Mouse (Mus musculus) kidney, embryonic 16.5 days (tissue): Measurements from ENCODE around the gene Tufm. TPM values are rescaled to one million over a fixed set of nuclear protein-coding genes. Genes with fewer than 3 reads are reported as not detected.

Experiments
- ATAC-seq: fragments of 200-750 bp; cut with Nextera tagmentation; 2 replicates; pipeline ENCODE4 v1.8.0; 2017; ENCODE audit warnings: moderate TSS enrichment; ENCODE audit not compliant: low FRiP score, low TSS enrichment
- H3K27ac ChIP-seq: fragments of 300-500 bp; sonication (generic); 2 replicates; pipeline ENCODE4 v1.5.1; 2014; ENCODE audit warnings: low read length
- H3K27me3 ChIP-seq: fragments of 300-500 bp; sonication (generic); 2 replicates; pipeline ENCODE4 v1.6.1; 2014; ENCODE audit warnings: low read length, control low read depth, mixed read lengths; ENCODE audit not compliant: insufficient read depth
- H3K36me3 ChIP-seq: fragments of 300-500 bp; sonication (generic); 2 replicates; pipeline ENCODE4 v1.6.1; 2014; ENCODE audit warnings: low read length, control low read depth, mixed read lengths; ENCODE audit not compliant: insufficient read depth
- H3K4me1 ChIP-seq: fragments of 300-500 bp; sonication (generic); 2 replicates; pipeline ENCODE4 v1.6.1; 2014; ENCODE audit warnings: low read length, control low read depth, mixed read lengths; ENCODE audit not compliant: insufficient read depth
- H3K4me2 ChIP-seq: fragments of 300-500 bp; sonication (generic); replicated peaks from 2 replicates; pipeline ENCODE4 v1.6.1; 2014; ENCODE audit warnings: low read depth, low read length
- H3K4me3 ChIP-seq: fragments of 300-500 bp; sonication (generic); 2 replicates; pipeline ENCODE4 v1.5.1; 2014; ENCODE audit warnings: mild to moderate bottlenecking, low read length
- H3K9ac ChIP-seq: fragments of 300-500 bp; sonication (generic); replicated peaks from 2 replicates; pipeline ENCODE4 v1.6.1; 2014; ENCODE audit warnings: low read length
- H3K9me3 ChIP-seq: fragments of 300-500 bp; sonication (generic); 2 replicates; pipeline ENCODE4 v1.6.1; 2016; ENCODE audit warnings: low read length, control low read depth
- WGBS: fragments of 180-500 bp; shearing (Covaris S2); extraction: QIAGEN DNeasy Blood & Tissue Kit; methylation state at CpG from one replicate; pipeline ENCODE4 v1.1.7; 2014; 5-methylcytosine and 5-hydroxymethylcytosine counted together
- polyA plus RNA-seq: library from polyadenylated mRNA; unstranded; fragments of >200 nt; fragmentation: Nextera tagmentation; extraction: Ambion mirVana; gene quantifications from 2 replicates; pipeline ENCODE4 v1.2.1, GENCODE M21; 2015

Tufm gene
- polyA plus RNA-seq, 1 experiment from 2014 or later, result 196 TPM

DNA sequence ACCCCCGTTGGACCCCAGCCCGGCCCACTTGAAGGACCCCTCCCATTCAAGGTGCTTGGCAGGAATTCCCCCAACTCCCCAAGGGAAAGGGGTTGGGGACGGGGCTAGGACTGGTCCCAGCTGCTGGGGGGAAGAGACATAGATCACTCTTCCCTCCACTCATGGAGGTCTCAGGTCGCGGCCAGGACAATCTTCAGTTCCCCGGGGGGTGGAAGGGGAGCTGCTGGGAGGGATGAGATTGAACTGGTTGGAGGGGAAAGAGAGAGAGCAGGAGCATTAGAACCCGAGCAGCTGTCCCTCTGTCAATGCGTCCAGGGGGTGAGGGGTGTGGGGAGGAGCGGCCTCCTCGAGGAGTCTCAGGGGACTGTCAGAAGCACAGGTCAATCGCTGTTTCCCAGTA is 4.8 kb downstream of the Tufm start:
- ATAC-seq, result no peak
- H3K4me1 ChIP-seq, result peaks cover 8% of the 10 kb centered on the region
- WGBS, result 47% methylated on average over 11 of the region's 11 CpGs

DNA sequence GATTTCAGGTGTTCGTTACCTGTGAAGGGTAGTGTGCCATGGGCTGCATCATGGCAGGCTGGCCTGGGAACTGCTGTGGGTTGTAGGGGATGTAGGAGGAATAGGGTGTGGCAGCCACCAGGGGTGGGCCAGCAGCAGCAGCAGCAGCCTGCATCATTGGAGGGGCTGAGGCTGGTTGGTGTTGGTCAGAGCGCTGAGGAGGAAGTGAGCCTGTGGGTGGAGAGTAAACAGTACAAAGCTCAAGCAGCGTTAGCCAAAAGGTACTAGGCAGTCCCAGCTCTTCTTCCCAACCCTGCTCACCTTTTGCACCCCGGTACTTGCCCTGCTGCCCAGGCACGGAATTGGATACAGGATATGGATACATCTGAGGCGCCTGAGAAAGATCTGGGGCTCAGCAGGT is 7.0 kb downstream of the Tufm start:
- Histone ChIP-seq H3K36me3 (peaks cover 91% of the 10 kb centered on the region), H3K9me3 (no peaks in the 10 kb centered on the region), H3K4me2 (no peak overlapping the region), H3K27me3 (no peaks in the 10 kb centered on the region), H3K4me3 (no peak overlapping the region), H3K27ac (no peak overlapping the region), H3K9ac (no peak overlapping the region), H3K4me1 (no peaks in the 10 kb centered on the region)
- WGBS, result 88% methylated on average over 6 of the region's 6 CpGs
- no peak for ATAC-seq

More for the DNA sequence above, 4.8 kb downstream of the Tufm start:
- Histone ChIP-seq H3K4me2 (no peak overlapping the region), H3K9ac (no peak overlapping the region), H3K27me3 (no peaks in the 10 kb centered on the region), H3K36me3 (peaks cover 75% of the 10 kb centered on the region), H3K27ac (no peak overlapping the region), H3K4me3 (no peak overlapping the region), H3K9me3 (no peaks in the 10 kb centered on the region)

DNA sequence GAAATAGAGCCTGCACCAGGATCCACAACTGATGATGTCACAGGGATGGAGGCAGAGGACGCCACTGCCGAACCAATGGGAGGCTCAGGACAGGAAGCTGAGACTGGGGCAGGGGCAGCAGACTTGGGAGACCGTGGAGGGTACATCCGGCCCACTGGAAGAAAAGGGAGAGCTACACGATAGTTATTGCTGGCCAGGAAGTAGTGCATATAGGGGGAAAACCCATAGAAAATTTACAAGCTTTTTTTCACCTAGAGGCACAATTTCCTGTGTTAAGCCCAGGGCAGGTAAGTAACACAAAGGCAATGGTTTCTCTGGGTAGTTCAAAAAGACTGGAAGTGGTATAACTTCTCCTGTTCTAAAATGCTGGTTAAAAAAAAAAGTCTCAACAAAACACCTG is 9.3 kb downstream of the Tufm start:
- Histone ChIP-seq H3K4me2 (no peak overlapping the region), H3K9ac (no peak overlapping the region), H3K27me3 (no peaks in the 10 kb centered on the region), H3K27ac (no peak overlapping the region), H3K4me3 (no peak overlapping the region), H3K36me3 (peaks cover 95% of the 10 kb centered on the region), H3K9me3 (no peaks in the 10 kb centered on the region), H3K4me1 (peaks cover 5% of the 10 kb centered on the region)
- 88% methylated on average over 5 of the region's 5 CpGs for WGBS
- no peak for ATAC-seq

DNA sequence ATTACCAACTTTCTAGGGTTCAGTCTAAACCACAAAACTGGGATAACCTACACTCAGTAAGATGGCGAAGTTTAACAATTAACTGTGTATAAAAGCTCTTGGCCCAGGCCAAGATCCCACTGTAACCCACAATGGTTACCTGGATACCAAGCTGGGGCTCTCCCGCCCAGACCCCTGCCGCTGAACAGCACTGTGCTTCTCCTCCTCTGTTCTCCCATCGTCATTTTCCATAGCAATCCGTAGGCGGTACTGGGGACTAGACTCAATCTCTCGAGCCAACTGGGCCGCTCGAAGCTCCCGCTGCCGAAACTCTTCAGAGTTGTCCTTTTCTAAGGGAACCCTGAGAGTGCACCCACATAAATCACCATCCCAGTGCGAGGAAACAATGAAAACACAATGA is 10.8 kb downstream of the Tufm start:
- no peaks in the 10 kb centered on the region for H3K9me3 ChIP-seq
- WGBS, result 86% methylated on average over 12 of the region's 12 CpGs
- H3K4me2 ChIP-seq, result no peak overlapping the region
- H3K27ac ChIP-seq, result no peak overlapping the region
- H3K9ac ChIP-seq, result no peak overlapping the region
- no peak for ATAC-seq
- H3K4me3 ChIP-seq, result no peak overlapping the region
- no peaks in the 10 kb centered on the region for H3K27me3 ChIP-seq
- peaks cover 82% of the 10 kb centered on the region for H3K36me3 ChIP-seq
- H3K4me1 ChIP-seq, result peaks cover 5% of the 10 kb centered on the region

DNA sequence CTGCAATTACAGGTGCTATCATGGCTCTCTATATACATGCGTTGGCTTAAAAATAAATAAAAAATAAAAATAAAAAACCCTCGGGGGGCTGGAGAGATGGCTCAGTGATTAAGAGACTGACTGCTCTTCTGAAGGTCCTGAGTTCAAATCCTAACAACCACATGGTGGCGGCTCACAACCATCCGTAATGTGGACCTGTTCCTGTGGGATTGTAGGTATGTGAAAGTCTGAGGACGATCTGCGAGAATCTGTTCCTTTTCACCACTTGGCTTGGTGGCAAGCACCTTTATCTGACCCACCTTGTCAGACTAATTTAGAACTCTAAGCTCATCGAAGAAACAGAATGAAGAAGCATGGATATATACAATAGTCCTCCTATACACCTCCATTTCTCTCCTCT is 12.3 kb downstream of the Tufm start:
- no peak overlapping the region for H3K9ac ChIP-seq
- H3K27ac ChIP-seq, result no peak overlapping the region
- ATAC-seq, result no peak
- no peak overlapping the region for H3K4me2 ChIP-seq
- no peak overlapping the region for H3K4me3 ChIP-seq
- no peaks in the 10 kb centered on the region for H3K27me3 ChIP-seq
- WGBS, result 92% methylated on average over 7 of the region's 7 CpGs
- H3K36me3 ChIP-seq, result peaks cover 67% of the 10 kb centered on the region
- H3K4me1 ChIP-seq, result peaks cover 10% of the 10 kb centered on the region
- H3K9me3 ChIP-seq, result no peaks in the 10 kb centered on the region

DNA sequence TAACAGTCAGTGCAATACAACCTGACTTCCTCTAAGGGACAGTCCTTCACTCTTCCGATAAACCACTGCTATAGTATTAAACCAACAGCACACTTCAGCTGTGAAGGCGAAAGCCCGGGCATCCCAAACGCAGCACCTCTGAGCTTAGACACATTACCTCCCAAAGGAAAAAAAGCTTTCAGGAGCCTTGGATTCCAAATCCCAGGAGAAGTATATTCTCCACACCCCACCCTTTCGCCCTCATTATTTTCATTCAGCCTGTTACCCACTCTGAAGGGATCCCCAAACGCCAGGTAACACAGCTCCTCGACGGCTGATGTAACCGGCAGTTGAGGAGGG is 14.5 kb downstream of the Tufm start:
- Histone ChIP-seq H3K27ac (peak overlapping the region; percentile 100), H3K4me1 (peaks cover 11% of the 10 kb centered on the region), H3K36me3 (peaks cover 45% of the 10 kb centered on the region), H3K9me3 (no peaks in the 10 kb centered on the region), H3K27me3 (no peaks in the 10 kb centered on the region), H3K4me2 (peak overlapping the region; percentile 74), H3K9ac (peak overlapping the region; percentile 99), H3K4me3 (peak overlapping the region; percentile 99)
- ATAC-seq, result no peak
- WGBS, result 5% methylated on average over 9 of the region's 9 CpGs

DNA sequence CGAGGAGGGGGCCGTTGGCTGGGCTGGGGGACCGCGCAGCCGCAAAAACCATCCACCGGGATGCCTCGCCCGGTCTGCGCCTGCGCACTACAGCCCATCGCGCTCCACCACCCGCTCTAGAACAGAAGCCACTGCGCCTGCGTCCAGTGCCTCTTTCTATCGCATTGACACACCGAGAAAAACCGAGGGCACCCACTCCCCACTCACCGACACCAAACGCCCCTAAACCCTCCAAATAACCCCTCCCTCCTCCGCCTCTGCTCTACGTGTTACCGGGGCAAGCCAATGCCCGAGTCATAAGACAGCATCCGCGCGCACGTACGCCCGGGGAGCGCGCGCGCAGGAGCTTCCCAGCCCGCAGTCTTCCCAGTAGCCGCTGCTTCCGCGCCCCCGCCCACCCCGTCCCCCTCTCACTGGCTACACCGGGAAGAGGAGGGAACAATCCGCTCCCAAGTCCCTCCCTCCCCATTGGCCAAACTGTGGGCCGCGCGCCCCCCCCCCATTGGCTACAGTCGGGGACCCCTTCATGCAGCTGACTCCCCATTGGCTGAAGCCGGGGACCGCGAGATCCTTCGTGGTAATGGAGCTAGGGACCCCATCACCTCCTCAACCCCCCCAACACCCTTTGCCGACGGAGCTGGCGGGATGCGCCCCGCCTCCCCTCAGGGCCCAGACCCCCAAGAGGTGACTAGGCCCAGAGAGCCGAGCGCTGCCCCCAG is 15.0 kb downstream of the Tufm start:
- H3K27ac ChIP-seq, result peak overlapping the region; percentile 100
- H3K4me3 ChIP-seq, result peak overlapping the region; percentile 99
- H3K9me3 ChIP-seq, result no peaks in the 10 kb centered on the region
- H3K4me1 ChIP-seq, result peaks cover 11% of the 10 kb centered on the region
- peak overlapping the region; percentile 74 for H3K4me2 ChIP-seq
- peak overlapping the region; percentile 99 for H3K9ac ChIP-seq
- H3K27me3 ChIP-seq, result no peaks in the 10 kb centered on the region
- WGBS, result 0% methylated on average over 55 of the region's 57 CpGs
- H3K36me3 ChIP-seq, result peaks cover 41% of the 10 kb centered on the region
- peak; percentile 93 for ATAC-seq

DNA sequence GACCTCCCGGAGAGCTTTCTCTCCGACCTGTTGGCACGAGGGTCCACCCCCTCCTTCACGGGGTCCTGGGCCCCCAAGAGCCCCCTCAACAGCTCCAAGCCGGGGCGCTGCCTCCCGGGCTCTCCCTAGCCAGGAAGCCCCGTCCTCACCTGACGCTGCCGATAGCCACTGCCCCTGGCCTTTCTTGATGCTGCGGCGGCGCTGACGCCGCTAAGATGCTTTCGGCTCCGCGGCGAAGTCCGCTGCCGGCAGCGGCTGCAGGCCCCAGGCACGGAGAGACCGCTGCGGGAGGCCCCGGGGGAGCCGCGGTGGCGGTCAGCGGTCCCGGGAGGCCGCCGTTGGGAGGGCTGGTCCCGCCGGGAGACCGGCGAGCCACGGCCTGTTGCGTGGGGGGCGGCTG is 15.6 kb downstream of the Tufm start:
- Histone ChIP-seq H3K9ac (peak overlapping the region; percentile 99), H3K4me3 (peak overlapping the region; percentile 99), H3K4me2 (peak overlapping the region; percentile 74), H3K27ac (peak overlapping the region; percentile 100), H3K9me3 (no peaks in the 10 kb centered on the region), H3K4me1 (peaks cover 11% of the 10 kb centered on the region), H3K27me3 (no peaks in the 10 kb centered on the region), H3K36me3 (peaks cover 35% of the 10 kb centered on the region)
- WGBS, result 0% methylated on average over 40 of the region's 40 CpGs
- no peak for ATAC-seq

DNA sequence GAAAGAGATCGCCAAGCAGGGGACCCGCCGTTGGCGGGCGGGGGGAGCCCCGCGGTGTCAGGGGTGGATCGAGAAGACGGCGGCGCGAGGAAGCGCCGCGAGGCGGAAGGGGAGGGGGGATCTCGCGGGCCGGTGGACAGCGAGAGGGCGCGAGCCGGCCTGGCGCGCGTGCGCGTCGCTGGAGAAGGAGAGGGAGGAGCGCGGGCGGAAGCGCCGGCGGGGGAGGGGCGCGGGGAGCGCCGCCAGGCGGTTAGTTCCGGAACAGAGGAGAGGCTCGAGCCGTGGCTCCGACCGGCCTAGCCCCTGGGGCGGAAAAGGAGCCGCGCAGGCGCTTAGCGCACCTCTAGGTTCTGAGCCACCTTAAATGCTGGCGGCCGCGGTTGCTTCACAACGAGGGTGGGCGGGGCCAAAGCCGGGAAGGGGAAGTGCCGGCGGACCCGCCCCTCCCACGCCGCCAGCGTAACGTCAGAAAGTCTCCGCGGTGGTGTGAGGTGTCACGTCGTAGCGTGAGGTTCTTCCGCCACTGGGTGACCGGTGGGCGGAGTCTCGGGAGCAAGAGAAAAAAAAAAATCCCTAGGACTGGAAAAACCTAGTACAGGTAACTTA is 16.2 kb downstream of the Tufm start, which contains the start of gene Atxn2l:
TSS of gene Atxn2l (minus strand) at position 165 of the 606 bp plus-strand sequence.
- Histone ChIP-seq H3K9ac (peak within 1 kb of the TSS; percentile 99), H3K4me2 (peak within 1 kb of the TSS; percentile 74), H3K9me3 (no peaks in the 10 kb centered on the region), H3K4me3 (peak within 1 kb of the TSS; percentile 99), H3K27me3 (no peaks in the 10 kb centered on the region), H3K36me3 (peaks cover 29% of the 10 kb centered on the region), H3K4me1 (peaks cover 11% of the 10 kb centered on the region), H3K27ac (peak within 1 kb of the TSS; percentile 100)
- peak; percentile 94 for ATAC-seq
- under 1% methylated on average over 57 of the region's 72 CpGs for whole genome bisulfite sequencing

DNA sequence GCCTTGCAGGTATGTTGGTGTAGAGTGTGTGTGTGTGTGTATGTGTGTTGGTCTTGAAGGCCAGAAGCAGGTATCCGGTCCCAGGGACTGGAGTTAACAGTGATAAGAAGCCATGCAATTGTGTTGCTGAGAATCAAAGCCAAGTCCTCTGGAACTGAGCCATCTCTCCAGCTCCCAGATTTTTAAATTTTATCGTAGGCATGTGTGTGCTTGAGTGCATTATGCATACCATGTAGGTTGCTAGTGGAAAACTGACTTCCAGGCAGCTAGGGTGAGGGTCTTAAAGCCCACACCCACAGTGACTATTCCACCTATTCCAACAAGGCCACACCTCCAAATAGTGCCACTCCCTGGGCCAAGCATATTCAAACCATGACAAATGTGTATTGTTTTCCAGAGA is 17.8 kb downstream of the Tufm start:
- 82% methylated on average over 2 of the region's 2 CpGs for WGBS
- Histone ChIP-seq H3K4me2 (no peak overlapping the region), H3K4me3 (no peak overlapping the region), H3K36me3 (peaks cover 13% of the 10 kb centered on the region), H3K4me1 (peaks cover 11% of the 10 kb centered on the region), H3K9ac (no peak overlapping the region), H3K9me3 (no peaks in the 10 kb centered on the region), H3K27me3 (no peaks in the 10 kb centered on the region), H3K27ac (no peak overlapping the region)
- no peak for ATAC-seq
